Mouse (Mus musculus): ENCODE results near the gene 6430550D23Rik. TPM values are rescaled to one million over a fixed set of nuclear protein-coding genes. Genes with fewer than 3 reads are reported as not detected.

6430550D23Rik gene
- polyA plus RNA-seq, 1 experiment: 1.5 TPM

- 89% methylated on average over 3 of the region's 3 CpGs for WGBS
- no peak overlapping the region for H3K27ac ChIP-seq (ENCODE audit: control insufficient read depth, insufficient read depth, low read depth, low read length, poor library complexity)
These were observed 10.3 kb upstream of the 6430550D23Rik start for GRCm38 (mm10) chr2:156018106-156018505.

GRCm38 (mm10) chr2:156005393-156005792 is 2.4 kb downstream of the 6430550D23Rik start:
- H3K4me3 ChIP-seq (replicated peaks; ENCODE audit: control insufficient read depth, low read depth, low read length): no peak overlapping the region
- TF ChIP-seq CTCF (IDR thresholded peaks at IDR 0.05; ENCODE audit: control insufficient read depth, insufficient read depth, low read length): no peak
- TF ChIP-seq POLR2A (IDR thresholded peaks at IDR 0.05; ENCODE audit: borderline replicate concordance, control insufficient read depth, low read depth, low read length): no peak
- 0 out of 2 replicates have a peak, but pooled peaks cover 2% of the 10 kb centered on the region for H3K4me1 ChIP-seq (ENCODE audit: control insufficient read depth, insufficient read depth, low read length)
- no peak overlapping the region for H3K27ac ChIP-seq (ENCODE audit: control insufficient read depth, insufficient read depth, low read depth, low read length, poor library complexity)
- 83% methylated on average over 4 of the region's 4 CpGs for WGBS

More at GRCm38 (mm10) chr2:156018106-156018505, 10.3 kb upstream of the 6430550D23Rik start:
- TF ChIP-seq POLR2A (IDR thresholded peaks at IDR 0.05; ENCODE audit: borderline replicate concordance, control insufficient read depth, low read depth, low read length) (no peak), CTCF (IDR thresholded peaks at IDR 0.05; ENCODE audit: control insufficient read depth, insufficient read depth, low read length) (no peak)
- no peak overlapping the region for H3K4me3 ChIP-seq (replicated peaks; ENCODE audit: control insufficient read depth, low read depth, low read length)
- H3K4me1 ChIP-seq (ENCODE audit: control insufficient read depth, insufficient read depth, low read length): no peaks in the 10 kb centered on the region

GRCm38 (mm10) chr2:155991863-155992321 is 15.9 kb downstream of the 6430550D23Rik start:
- 76% methylated on average over 14 of the region's 14 CpGs for WGBS
- TF ChIP-seq CTCF (IDR thresholded peaks at IDR 0.05; ENCODE audit: control insufficient read depth, insufficient read depth, low read length) (no peak), POLR2A (IDR thresholded peaks at IDR 0.05; ENCODE audit: borderline replicate concordance, control insufficient read depth, low read depth, low read length) (no peak; the same call in 1 of the 2 replicates)
- Histone ChIP-seq H3K4me1 (ENCODE audit: control insufficient read depth, insufficient read depth, low read length) (no peaks in the 10 kb centered on the region), H3K27ac (ENCODE audit: control insufficient read depth, insufficient read depth, low read depth, low read length, poor library complexity) (no peak overlapping the region; the same call in 1 of the 2 replicates), H3K4me3 (replicated peaks; ENCODE audit: control insufficient read depth, low read depth, low read length) (no peak overlapping the region)

GRCm38 (mm10) chr2:155991151-155991550 is 16.6 kb downstream of the 6430550D23Rik start:
- no peak for TF ChIP-seq POLR2A (IDR thresholded peaks at IDR 0.05; ENCODE audit: borderline replicate concordance, control insufficient read depth, low read depth, low read length)
- TF ChIP-seq CTCF (IDR thresholded peaks at IDR 0.05; ENCODE audit: control insufficient read depth, insufficient read depth, low read length): no peak
- no peak overlapping the region for H3K4me3 ChIP-seq (replicated peaks; ENCODE audit: control insufficient read depth, low read depth, low read length)
- H3K27ac ChIP-seq (ENCODE audit: control insufficient read depth, insufficient read depth, low read depth, low read length, poor library complexity): no peak overlapping the region
- H3K4me1 ChIP-seq (ENCODE audit: control insufficient read depth, insufficient read depth, low read length): no peaks in the 10 kb centered on the region
- WGBS: 90% methylated on average over 10 of the region's 10 CpGs

- no peaks in the 10 kb centered on the region for H3K4me1 ChIP-seq (ENCODE audit: control insufficient read depth, insufficient read depth, low read length)
- H3K4me3 ChIP-seq (replicated peaks; ENCODE audit: control insufficient read depth, low read depth, low read length): no peak overlapping the region
- H3K27ac ChIP-seq (ENCODE audit: control insufficient read depth, insufficient read depth, low read depth, low read length, poor library complexity): peak overlapping the region; percentile 26; the same call in 1 of the 2 replicates
- WGBS: 63% methylated on average over 4 of the region's 4 CpGs
- no peak for TF ChIP-seq CTCF (IDR thresholded peaks at IDR 0.05; ENCODE audit: control insufficient read depth, insufficient read depth, low read length)
- no peak for TF ChIP-seq POLR2A (IDR thresholded peaks at IDR 0.05; ENCODE audit: borderline replicate concordance, control insufficient read depth, low read depth, low read length)
These were observed 18.7 kb downstream of the 6430550D23Rik start for GRCm38 (mm10) chr2:155989085-155989484.

GRCm38 (mm10) chr2:155987131-155987530 is 20.6 kb downstream of the 6430550D23Rik start:
- no peak overlapping the region for H3K4me3 ChIP-seq (replicated peaks; ENCODE audit: control insufficient read depth, low read depth, low read length)
- WGBS: 89% methylated on average over 6 of the region's 6 CpGs
- H3K27ac ChIP-seq (ENCODE audit: control insufficient read depth, insufficient read depth, low read depth, low read length, poor library complexity): no peak overlapping the region

GRCm38 (mm10) chr2:155985776-155986175 is 22.0 kb downstream of the 6430550D23Rik start:
- Histone ChIP-seq H3K27ac (ENCODE audit: control insufficient read depth, insufficient read depth, low read depth, low read length, poor library complexity) (no peak overlapping the region), H3K4me1 (ENCODE audit: control insufficient read depth, insufficient read depth, low read length) (no peaks in the 10 kb centered on the region), H3K4me3 (replicated peaks; ENCODE audit: control insufficient read depth, low read depth, low read length) (no peak overlapping the region)
- TF ChIP-seq POLR2A (IDR thresholded peaks at IDR 0.05; ENCODE audit: borderline replicate concordance, control insufficient read depth, low read depth, low read length) (no peak), CTCF (IDR thresholded peaks at IDR 0.05; ENCODE audit: control insufficient read depth, insufficient read depth, low read length) (no peak)
- WGBS: 78% methylated on average over 7 of the region's 7 CpGs

More at GRCm38 (mm10) chr2:155987131-155987530, 20.6 kb downstream of the 6430550D23Rik start:
- TF ChIP-seq POLR2A (IDR thresholded peaks at IDR 0.05; ENCODE audit: borderline replicate concordance, control insufficient read depth, low read depth, low read length): no peak
- TF ChIP-seq CTCF (IDR thresholded peaks at IDR 0.05; ENCODE audit: control insufficient read depth, insufficient read depth, low read length): no peak
- no peaks in the 10 kb centered on the region for H3K4me1 ChIP-seq (ENCODE audit: control insufficient read depth, insufficient read depth, low read length)

- H3K4me3 ChIP-seq (replicated peaks; ENCODE audit: control insufficient read depth, low read depth, low read length): peak overlapping the region; percentile 61
- TF ChIP-seq CTCF (IDR thresholded peaks at IDR 0.05; ENCODE audit: control insufficient read depth, insufficient read depth, low read length): no peak
- TF ChIP-seq POLR2A (IDR thresholded peaks at IDR 0.05; ENCODE audit: borderline replicate concordance, control insufficient read depth, low read depth, low read length): 0 out of 2 replicates have a peak, but pooled peaks have one; percentile 13
- peaks cover 3% of the 10 kb centered on the region; the same call in 1 of the 2 replicates for H3K4me1 ChIP-seq (ENCODE audit: control insufficient read depth, insufficient read depth, low read length)
- H3K27ac ChIP-seq (ENCODE audit: control insufficient read depth, insufficient read depth, low read depth, low read length, poor library complexity): peak overlapping the region; percentile 74
- WGBS: 17% methylated on average over 5 of the region's 5 CpGs
These were observed 28.3 kb downstream of the 6430550D23Rik start for GRCm38 (mm10) chr2:155979328-155979991.

Data from bone marrow, adult 2 months (tissue).